ENCODE assay signal across 18 mouse cellular contexts in the genomic region with DNA sequence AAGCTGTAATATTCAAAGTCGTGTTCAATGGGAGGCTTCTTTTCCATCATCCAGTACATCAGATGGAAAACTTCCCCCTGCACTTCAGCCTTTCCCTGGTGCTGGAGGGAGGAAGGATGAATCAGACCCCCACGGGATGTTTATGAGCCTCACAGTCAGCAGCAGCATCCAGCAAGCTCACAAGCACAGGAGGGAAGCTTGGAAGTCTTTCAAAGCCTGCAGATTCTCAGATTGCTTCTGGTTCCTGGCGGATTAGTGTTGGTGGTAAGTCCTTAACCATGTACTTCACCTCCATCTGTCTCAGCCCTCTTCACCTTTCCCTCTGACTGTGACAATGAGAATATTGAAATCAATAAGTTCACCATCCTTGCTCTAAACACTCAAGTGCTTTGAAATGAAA.
A peak's percentile ranks its signal among the peaks of the same experiment; 100 is the strongest.
DNase-seq lines count a peak whose midpoint lies in the region; ATAC-seq lines count a peak whose summit lies in the region.
"Had no signal": no experiment of that assay in that cellular context is flagged by ENCODE, and none has a peak within 500 bp of the region (broad histone marks: within the 10 kb centered on the region; RNA-seq: fewer than 3 reads in every experiment).

No protein-coding gene starts in this region.

- ATAC-seq in megakaryocyte progenitor cell, adult 5-6 weeks (replicated peaks; ENCODE audit: poor library complexity), result no peak
- ATAC-seq: forebrain, postnatal 0 days; intestine, embryonic 15.5 days; Patski had no signal

- DNase-seq in cerebellum, adult 18-20 months, result peak; percentile 25
- DNase-seq in cerebellum, adult 11 months, result no peak
- DNase-seq in layer of hippocampus, adult 9-11 months, result peak; percentile 32
- DNase-seq in layer of hippocampus, postnatal 25 days (ENCODE audit: extremely low spot score in 1 of 2, low spot score in 1 of 2), result no peak
- peak; percentile 51 for DNase-seq in cerebellum, adult 9-10 months
- no peak for DNase-seq in spleen, postnatal 14 days (ENCODE audit: low spot score in 2 of 2)
- DNase-seq: adrenal gland, postnatal 14 days; forebrain, postnatal 0 days; gastrocnemius, postnatal 14 days; heart, postnatal 14 days; kidney, adult 2 months; kidney, postnatal 36 days; right cerebral cortex, postnatal 25 days; thymus, adult 18-20 months; thymus, postnatal 25 days had no signal

Comparison
In these comparisons a context has a peak if more than half of its experiments do, and no peak if none do; other contexts are left out.
1. DNase-seq: peak in cerebellum, adult 18-20 months (2 of 2), layer of hippocampus, adult 9-11 months (single experiment) and cerebellum, adult 9-10 months (single experiment); none in cerebellum, adult 11 months (single experiment), layer of hippocampus, postnatal 25 days (0 of 2) and spleen, postnatal 14 days (0 of 2).